Mouse (Mus musculus): ENCODE data around the gene Hist2h3b. TPM values are rescaled to one million over a fixed set of nuclear protein-coding genes. Genes with fewer than 3 reads are reported as not detected.

Gene Hist2h3b
- total RNA-seq (2023): 100 to 1,000 TPM in 1 of 2 experiments, 10 to 100 TPM in 1; 86.0 to 219 TPM

DNA sequence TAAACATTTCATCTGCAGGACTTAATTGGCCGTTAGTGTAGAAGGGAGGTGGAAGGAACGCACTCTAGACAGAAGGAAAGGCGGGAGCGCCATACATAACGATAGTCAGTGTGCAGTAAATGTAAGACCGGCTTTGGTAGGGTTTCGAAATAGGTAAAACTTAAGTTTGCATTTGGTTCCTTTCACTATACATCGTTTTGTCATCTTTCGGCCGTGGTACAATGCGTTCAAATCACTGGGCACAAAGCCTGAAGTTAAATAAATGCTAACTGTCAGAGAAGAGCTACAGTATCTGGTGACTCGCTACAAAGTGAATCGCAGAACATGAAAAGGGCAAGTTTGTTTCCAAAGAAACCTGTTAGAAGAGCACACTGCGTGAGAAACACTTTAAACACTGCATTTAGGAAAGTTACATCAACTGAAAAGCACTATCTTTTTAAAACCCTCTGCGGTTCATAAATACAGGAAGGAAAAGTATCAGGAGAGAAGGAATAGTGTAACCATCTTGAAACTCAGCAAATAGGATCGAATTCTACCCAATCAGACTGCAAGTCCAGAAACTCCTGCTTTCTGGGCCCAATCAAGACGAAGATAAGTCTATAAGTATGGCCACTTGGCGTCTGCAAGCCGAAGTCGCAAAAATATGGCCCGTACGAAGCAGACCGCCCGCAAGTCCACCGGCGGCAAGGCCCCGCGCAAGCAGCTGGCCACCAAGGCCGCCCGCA, at the start of gene Hist2h3b:
Gene Hist2h3b (plus strand): TSS at position 604 of the 725 bp plus-strand sequence.

GRCm38 (mm10) chr3:96219661-96220130, 48.8 kb upstream of the Hist2h3b start, which contains the start of the genes Bola1 and Hist2h2ab:
Bola1 (minus strand) TSS chr3:96219709.
Hist2h2ab (plus strand) TSS chr3:96219865.

DNA sequence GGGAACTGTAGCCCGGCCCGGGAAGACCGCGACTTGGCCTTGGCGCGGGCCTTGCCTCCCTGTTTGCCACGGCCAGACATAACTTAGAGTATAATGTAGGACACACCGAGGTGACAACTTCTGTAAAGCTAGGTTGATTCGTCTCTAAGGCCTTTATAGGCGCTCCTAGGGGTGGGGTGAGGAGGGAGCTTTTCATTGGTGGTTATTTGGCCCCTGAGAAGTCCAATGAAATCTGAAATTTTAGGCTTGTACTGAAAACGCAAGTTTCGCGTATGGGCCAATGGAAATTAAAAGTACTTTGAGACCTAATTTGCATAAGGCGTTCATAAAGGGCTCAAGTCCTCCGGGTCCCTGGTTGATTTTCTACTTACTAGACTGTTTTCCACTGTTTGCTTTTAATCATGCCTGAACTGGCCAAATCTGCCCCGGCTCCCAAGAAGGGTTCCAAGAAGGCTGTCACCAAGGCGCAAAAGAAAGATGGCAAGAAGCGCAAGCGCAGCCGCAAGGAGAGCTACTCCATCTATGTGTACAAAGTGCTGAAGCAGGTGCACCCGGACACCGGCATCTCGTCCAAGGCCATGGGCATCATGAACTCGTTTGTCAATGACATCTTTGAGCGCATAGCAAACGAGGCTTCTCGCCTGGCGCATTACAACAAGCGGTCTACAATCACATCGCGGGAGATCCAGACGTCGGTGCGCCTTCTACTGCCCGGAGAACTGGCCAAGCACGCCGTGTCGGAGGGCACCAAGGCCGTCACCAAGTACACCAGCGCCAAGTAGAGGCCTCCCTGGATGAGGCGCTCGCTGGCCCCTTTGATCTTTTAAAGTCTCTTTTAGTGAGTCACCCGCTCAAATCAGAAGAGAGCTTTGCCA, 47.5 kb upstream of the Hist2h3b start, which contains the start of the genes Hist2h2ac and Hist2h2be:
Gene Hist2h2ac (minus strand): TSS at position 116 of the 875 bp plus-strand sequence.
Gene Hist2h2be (plus strand): TSS at position 355 of the 875 bp plus-strand sequence.

GRCm38 (mm10) chr3:96238954-96239793, 29.3 kb upstream of the Hist2h3b start, which contains the start of gene Hist2h3c2:
Hist2h3c2 (minus strand) TSS chr3:96239127.

GRCm38 (mm10) chr3:96239949-96240798, 28.3 kb upstream of the Hist2h3b start, which contains the start of gene Hist2h2aa2:
Hist2h2aa2 (minus strand) TSS chr3:96240276.

DNA sequence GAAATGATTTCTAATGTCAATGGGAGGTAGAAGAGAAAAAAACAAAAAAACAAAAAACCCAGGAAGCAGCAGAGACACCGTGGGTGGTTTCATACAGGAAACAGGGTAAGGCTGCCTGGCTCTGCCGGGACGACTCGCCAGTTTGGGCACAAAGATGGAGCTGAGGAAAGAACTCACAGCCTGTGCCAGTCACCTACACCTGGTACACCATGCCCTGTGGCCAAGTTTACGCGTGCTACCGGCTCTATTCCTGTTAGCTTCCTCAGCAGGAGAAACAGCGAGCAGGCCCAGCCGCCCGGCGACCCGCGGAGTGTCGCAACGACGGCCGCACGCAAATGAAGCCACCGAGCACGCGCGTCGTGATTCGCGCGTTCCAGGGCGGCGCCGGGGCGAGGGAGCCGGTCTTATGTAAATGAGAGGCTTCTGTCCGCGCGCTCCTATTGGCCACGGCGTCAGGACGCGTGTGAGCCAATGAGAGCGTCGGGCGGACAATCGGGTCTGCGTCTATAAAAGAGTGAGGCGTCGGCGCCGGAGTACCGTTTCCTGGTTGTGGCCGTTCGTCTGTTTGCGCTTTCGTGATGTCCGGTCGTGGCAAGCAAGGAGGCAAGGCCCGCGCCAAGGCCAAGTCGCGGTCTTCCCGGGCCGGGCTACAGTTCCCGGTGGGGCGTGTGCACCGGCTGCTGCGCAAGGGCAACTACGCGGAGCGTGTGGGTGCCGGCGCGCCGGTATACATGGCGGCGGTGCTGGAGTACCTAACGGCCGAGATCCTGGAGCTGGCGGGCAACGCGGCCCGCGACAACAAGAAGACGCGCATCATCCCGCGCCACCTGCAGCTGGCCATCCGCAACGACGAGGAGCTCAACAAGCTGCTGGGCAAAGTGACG, 23.2 kb upstream of the Hist2h3b start, which contains the start of gene Hist2h2aa1:
Gene Hist2h2aa1 (plus strand): TSS at position 495 of the 884 bp plus-strand sequence.

DNA sequence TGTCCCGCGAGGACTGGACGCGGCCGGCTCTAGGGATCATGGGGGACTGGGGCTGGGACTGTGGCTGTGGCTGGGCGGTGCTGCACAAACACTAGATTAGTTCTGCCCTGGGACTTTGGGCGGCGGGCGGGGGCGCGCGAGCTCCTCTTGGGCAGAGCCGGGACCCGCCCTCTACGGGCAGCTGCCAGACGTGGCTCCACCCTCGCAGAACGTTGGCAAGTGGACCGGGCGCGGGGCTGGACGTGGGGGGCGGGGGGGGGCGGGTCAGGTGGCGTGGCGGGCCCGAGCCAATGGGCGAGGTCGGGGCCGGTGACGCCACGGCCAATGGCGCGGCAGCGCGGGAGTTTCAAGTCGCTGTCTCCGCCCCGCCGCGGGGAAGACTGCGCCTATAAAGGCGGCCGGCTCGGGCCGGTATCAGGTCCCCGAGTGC, 22.0 kb upstream of the Hist2h3b start, which contains the start of gene Hist2h3c1:
Gene Hist2h3c1 (plus strand): TSS at position 259 of the 430 bp plus-strand sequence.

DNA sequence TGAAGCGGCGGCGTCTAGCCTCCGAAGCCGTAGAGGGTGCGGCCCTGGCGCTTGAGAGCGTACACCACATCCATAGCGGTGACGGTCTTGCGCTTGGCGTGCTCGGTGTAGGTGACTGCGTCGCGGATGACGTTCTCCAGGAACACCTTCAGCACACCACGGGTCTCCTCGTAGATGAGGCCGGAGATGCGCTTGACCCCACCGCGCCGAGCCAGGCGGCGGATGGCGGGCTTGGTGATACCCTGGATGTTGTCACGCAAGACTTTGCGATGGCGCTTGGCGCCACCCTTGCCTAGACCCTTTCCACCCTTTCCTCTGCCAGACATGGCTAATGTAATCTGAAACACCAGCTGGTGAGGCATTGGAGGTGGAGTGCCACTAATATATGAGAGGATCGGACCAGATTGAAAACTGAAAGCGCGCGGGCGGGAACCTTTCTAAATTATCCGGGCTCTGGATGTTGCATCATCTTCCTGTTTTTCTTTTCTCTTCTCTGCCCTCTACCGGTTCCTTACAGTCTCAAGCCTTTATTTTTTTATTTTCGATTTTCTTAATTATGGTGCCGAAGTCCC, 5.4 kb upstream of the Hist2h3b start, which contains the start of gene Hist2h4:
Gene Hist2h4 (minus strand): TSS at position 333 of the 572 bp plus-strand sequence.

DNA sequence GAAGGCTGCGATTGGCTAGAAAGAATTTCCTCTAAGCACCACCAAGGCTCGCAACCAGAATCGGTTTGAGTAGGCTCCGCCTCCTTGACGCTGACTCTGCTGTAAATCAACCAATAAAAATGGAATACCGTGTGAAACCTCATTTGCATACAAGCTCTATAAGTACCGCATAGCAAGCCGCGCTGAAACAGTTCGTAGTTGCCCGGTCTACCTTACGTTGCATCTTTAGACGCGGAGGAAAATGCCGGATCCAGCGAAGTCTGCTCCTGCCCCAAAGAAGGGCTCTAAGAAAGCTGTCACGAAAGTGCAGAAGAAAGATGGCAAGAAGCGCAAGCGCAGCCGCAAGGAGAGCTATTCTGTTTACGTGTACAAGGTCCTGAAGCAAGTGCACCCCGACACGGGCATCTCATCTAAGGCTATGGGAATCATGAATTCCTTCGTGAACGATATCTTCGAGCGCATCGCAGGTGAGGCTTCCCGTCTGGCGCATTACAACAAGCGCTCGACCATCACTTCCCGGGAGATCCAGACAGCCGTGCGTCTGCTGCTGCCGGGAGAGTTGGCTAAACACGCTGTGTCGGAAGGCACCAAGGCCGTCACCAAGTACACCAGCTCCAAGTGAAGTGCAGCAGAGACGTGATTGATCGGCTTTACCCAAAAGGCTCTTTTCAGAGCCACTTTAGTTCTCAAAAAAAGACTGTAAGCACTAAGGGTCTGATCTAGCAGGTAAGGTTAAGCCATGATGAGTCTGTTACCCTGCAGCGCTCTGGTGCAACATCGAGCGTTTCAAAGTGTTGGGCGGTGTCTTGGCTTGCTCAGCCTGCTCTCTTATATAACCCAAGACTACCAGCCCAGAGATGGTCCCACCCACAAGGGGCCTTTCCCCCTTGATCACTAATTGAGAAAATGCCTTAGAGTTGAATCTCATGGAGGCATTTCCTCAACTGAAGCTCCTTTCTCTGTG, 1.3 kb downstream of the Hist2h3b start, which contains the start of gene Hist2h2bb:
Gene Hist2h2bb (plus strand): TSS at position 242 of the 964 bp plus-strand sequence.

DNA sequence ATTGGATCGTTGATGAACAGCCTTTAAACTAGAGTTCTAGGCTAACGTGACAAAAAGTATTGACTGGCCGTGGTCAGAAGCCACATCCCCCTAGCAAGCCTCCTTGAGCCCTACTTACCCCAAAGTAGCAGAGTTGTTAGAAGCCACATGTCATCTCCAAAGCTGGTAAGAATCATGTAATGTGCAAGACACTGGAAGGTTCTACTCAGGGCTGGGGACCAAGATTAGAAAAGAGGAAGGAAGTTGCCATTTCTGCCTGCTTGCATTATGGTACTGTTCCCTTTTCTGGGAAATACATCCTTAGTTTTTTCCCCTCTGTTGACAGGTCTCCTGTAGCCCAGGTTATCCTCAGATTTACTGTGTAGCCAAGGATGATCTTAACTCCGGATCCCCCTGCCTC, 25.3 kb downstream of the Hist2h3b start, which contains the start of gene Fcgr1:
Gene Fcgr1 (minus strand): TSS at position 183 of the 400 bp plus-strand sequence.

Other genes starting within 250 kb of the Hist2h3b start
- 10 to 100 TPM in 1 of 2 experiments, 1 to 10 TPM in 1; 9.4 to 19.2 TPM for gene Vps45, start 210.2 kb upstream of the Hist2h3b start, total RNA-seq (2023)
- gene Otud7b, start 164.1 kb upstream of the Hist2h3b start, total RNA-seq (2023): 10 to 100 TPM; 18.1 to 27.4 TPM
- gene Mtmr11, start 106.7 kb upstream of the Hist2h3b start, total RNA-seq (2023): 1 to 10 TPM; 3.1 to 3.6 TPM
- 10 to 100 TPM; 80.9 to 82.9 TPM for gene Sf3b4, start 96.3 kb upstream of the Hist2h3b start, total RNA-seq (2023)
- gene Sv2a, start 87.5 kb upstream of the Hist2h3b start, total RNA-seq (2023): 1 to 10 TPM; 4.0 to 6.6 TPM
- gene Bola1, start 48.9 kb upstream of the Hist2h3b start, total RNA-seq (2023): 1 to 10 TPM; 7.1 to 8.5 TPM
- gene Hist2h2ab, start 48.8 kb upstream of the Hist2h3b start, total RNA-seq (2023): 1 to 10 TPM; 3.0 to 5.2 TPM
- 10 to 100 TPM; 68.9 to 78.6 TPM for gene Hist2h2ac, start 47.8 kb upstream of the Hist2h3b start, total RNA-seq (2023)
- 1 to 10 TPM; 3.0 to 3.7 TPM for gene Hist2h2be, start 47.5 kb upstream of the Hist2h3b start, total RNA-seq (2023)
- gene Hist2h3c2, start 29.5 kb upstream of the Hist2h3b start, total RNA-seq (2023): 10 to 100 TPM in 1 of 2 experiments, 1 to 10 TPM in 1; 4.5 to 37.9 TPM
- gene Hist2h2aa2, start 28.4 kb upstream of the Hist2h3b start, total RNA-seq (2023): 100 to 1,000 TPM; 364 to 479 TPM
- 1 to 10 TPM in 1 of 2 experiments, not detected in 1; 5.6 TPM for gene Hist2h2aa1, start 23.2 kb upstream of the Hist2h3b start, total RNA-seq (2023)
- not detected for gene Hist2h3c1, start 22.0 kb upstream of the Hist2h3b start, total RNA-seq (2023)
- gene Hist2h4, start 5.3 kb upstream of the Hist2h3b start, total RNA-seq (2023): 10 to 100 TPM; 49.6 to 70.8 TPM
- 100 to 1,000 TPM; 184 to 294 TPM for gene Hist2h2bb, start 1.1 kb downstream of the Hist2h3b start, total RNA-seq (2023)
- not detected for gene Fcgr1, start 25.3 kb downstream of the Hist2h3b start, total RNA-seq (2023)
- not detected for gene BC107364, start 183.7 kb downstream of the Hist2h3b start, total RNA-seq (2023)